Mouse (Mus musculus): ENCODE data around the gene Fbxw4.
A peak's percentile ranks its signal among the peaks of the same experiment; 100 is the strongest.

Gene Fbxw4

GRCm38 (mm10) chr19:45541409-45542041 is 118.6 kb downstream of the Fbxw4 start:
- DNase-seq (ENCODE audit: low read depth, low spot score): no peak

- no peak for DNase-seq (ENCODE audit: low read depth, low spot score)
Observed at GRCm38 (mm10) chr19:45540657-45541408, 119.3 kb downstream of the Fbxw4 start.

GRCm38 (mm10) chr19:45537505-45537904 is 122.6 kb downstream of the Fbxw4 start:
- DNase-seq (ENCODE audit: low read depth, low spot score): peak; percentile 76

DNA sequence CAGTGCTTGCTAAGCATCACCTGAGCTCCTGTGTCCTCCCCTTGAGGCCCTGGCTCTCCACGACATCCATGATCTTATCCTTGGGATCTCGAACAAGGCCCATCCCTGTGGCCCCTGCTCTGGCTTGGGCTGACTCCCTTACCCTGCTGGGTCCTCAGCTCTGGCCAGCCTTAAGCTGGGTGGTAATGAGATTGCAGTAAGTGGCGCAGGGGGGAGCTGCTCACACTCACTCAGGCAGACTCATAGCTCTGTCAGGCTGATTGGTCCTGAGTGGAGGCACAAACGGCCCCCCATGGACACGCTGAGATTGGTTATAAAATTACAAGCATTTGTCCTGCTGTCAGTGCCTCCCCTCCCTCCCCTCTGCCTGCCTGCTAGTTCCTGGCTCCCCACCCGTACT is 124.2 kb downstream of the Fbxw4 start:
- no peak for DNase-seq (ENCODE audit: low read depth, low spot score)

DNA sequence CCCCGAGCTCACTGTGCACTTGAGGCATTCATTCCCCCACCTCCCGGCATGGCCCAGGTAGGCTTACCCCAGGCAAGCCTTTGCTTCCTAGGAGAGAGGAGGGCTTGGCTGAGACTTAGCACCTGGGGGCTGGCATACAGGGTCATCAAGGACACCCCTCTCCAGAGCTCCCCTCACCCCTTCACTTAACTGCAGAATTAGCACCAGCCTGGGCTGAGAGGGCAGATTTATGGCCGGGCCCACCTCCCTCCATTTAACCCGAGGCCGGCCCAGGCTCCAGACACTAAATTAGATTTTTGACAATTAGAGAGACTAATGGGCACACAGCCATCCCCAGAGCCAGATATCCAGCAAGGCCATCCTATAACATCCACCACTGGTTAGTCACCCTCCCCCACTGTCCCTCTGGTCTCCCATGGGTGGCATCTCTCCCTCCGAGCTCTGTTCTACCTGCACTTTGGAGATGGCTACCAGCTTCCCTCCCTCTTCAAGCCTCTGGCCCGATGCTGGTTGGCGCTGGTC is 124.8 kb downstream of the Fbxw4 start:
- no peak for DNase-seq (ENCODE audit: low read depth, low spot score)

- peak; percentile 46 for DNase-seq (ENCODE audit: low read depth, low spot score)
Observed at GRCm38 (mm10) chr19:45533617-45534016, 126.5 kb downstream of the Fbxw4 start.

- DNase-seq (ENCODE audit: low read depth, low spot score): no peak
Observed at GRCm38 (mm10) chr19:45531554-45531953, 128.6 kb downstream of the Fbxw4 start.

GRCm38 (mm10) chr19:45530200-45530995 is 129.7 kb downstream of the Fbxw4 start:
- no peak for DNase-seq (ENCODE audit: low read depth, low spot score)

GRCm38 (mm10) chr19:45529294-45529693 is 130.8 kb downstream of the Fbxw4 start:
- DNase-seq (ENCODE audit: low read depth, low spot score): no peak
